Mouse (Mus musculus) embryonic facial prominence, embryonic 10.5 days (tissue): Measurements from ENCODE around the gene Vmn2r37. TPM values are rescaled to one million over a fixed set of nuclear protein-coding genes. Genes with fewer than 3 reads are reported as not detected.
"Not testable (repeated sequence)": the region's sequence is repeated elsewhere in the genome, so short reads cannot be mapped to it uniquely, and the experiment has no call there.

Source experiments
- DNase-seq: peaks from one replicate; pipeline ENCODE4 v3.0.0-alpha.2; 2017; ENCODE audit warnings: low spot score
- H3K27ac ChIP-seq: fragments of 300-500 bp; sonication (generic); replicated peaks from 2 replicates; pipeline ENCODE4 v1.5.1; 2016; ENCODE audit warnings: mild to moderate bottlenecking
- H3K27me3 ChIP-seq: fragments of 300-500 bp; sonication (generic); replicated peaks from 2 replicates; pipeline ENCODE4 v1.6.1; 2016; ENCODE audit warnings: low read depth, mild to moderate bottlenecking; ENCODE audit not compliant: poor library complexity, severe bottlenecking
- H3K36me3 ChIP-seq: fragments of 300-500 bp; sonication (generic); replicated peaks from 2 replicates; pipeline ENCODE4 v1.6.1; 2016; ENCODE audit warnings: mild to moderate bottlenecking, moderate library complexity
- H3K4me1 ChIP-seq: fragments of 300-500 bp; sonication (generic); 2 replicates; pipeline ENCODE4 v1.6.1; 2016
- H3K4me3 ChIP-seq: fragments of 300-500 bp; sonication (generic); 2 replicates; pipeline ENCODE4 v1.5.1; 2016; ENCODE audit warnings: mild to moderate bottlenecking, moderate library complexity
- H3K9me3 ChIP-seq: fragments of 300-500 bp; sonication (generic); 2 replicates; pipeline ENCODE4 v1.6.1; 2016; ENCODE audit warnings: mild to moderate bottlenecking
- WGBS: fragments of 180-500 bp; shearing (Covaris S2); methylation state at CpG from one replicate; pipeline ENCODE4 v1.1.7; 2016; 5-methylcytosine and 5-hydroxymethylcytosine counted together
- polyA plus RNA-seq: library from polyadenylated mRNA; unstranded; fragments of >200 nt; fragmentation: Nextera tagmentation; extraction: Ambion mirVana; gene quantifications from 2 replicates; pipeline ENCODE4 v1.2.1, GENCODE M21; 2016

Gene Vmn2r37
- polyA plus RNA-seq = not detected in 2 replicates

GRCm38 (mm10) chr7:9223553-9223952 is at the start of gene Vmn2r37:
Gene Vmn2r37 (minus strand): TSS chr7:9223653.
- not testable (repeated sequence) for DNase-seq, H3K27ac ChIP-seq, H3K4me1 ChIP-seq, H3K36me3 ChIP-seq, H3K4me3 ChIP-seq, H3K9me3 ChIP-seq, H3K27me3 ChIP-seq
- 55% methylated on average over 2 of the region's 2 CpGs for WGBS

Other genes starting within 250 kb of the Vmn2r37 start
- gene Vmn2r39, start 192.9 kb downstream of the Vmn2r37 start, polyA plus RNA-seq = not detected in 2 replicates
- gene Vmn2r38, start 125.8 kb downstream of the Vmn2r37 start, polyA plus RNA-seq = not detected in 2 replicates